Mouse (Mus musculus) small intestine, adult 2 months (tissue): ENCODE data around the gene Gm20388. TPM values are rescaled to one million over a fixed set of nuclear protein-coding genes. Genes with fewer than 3 reads are reported as not detected.
A peak's percentile ranks its signal among the peaks of the same experiment; 100 is the strongest.

Experiments
- H3K27ac ChIP-seq: fragments of 200-500 bp; 2 replicates; pipeline ENCODE4 v1.5.1; 2012; ENCODE audit warnings: low read depth, low read length, control low read depth, inconsistent platforms; ENCODE audit not compliant: insufficient read depth
- H3K27me3 ChIP-seq: fragments of 200-500 bp; 2 replicates; pipeline ENCODE4 v1.6.1; 2012; ENCODE audit warnings: mild to moderate bottlenecking, moderate library complexity, low read length, inconsistent platforms; ENCODE audit not compliant: control insufficient read depth, insufficient read depth
- H3K36me3 ChIP-seq: fragments of 200-500 bp; 2 replicates; pipeline ENCODE4 v1.6.1; 2012; ENCODE audit warnings: mild to moderate bottlenecking, low read length, control low read depth, inconsistent platforms; ENCODE audit not compliant: control insufficient read depth, insufficient read depth
- H3K4me1 ChIP-seq: fragments of 200-500 bp; 2 replicates; pipeline ENCODE4 v1.6.1; 2012; ENCODE audit warnings: low read length, inconsistent platforms, mixed read lengths; ENCODE audit not compliant: control insufficient read depth, insufficient read depth, insufficient read length
- H3K4me3 ChIP-seq: fragments of 200-500 bp; 2 replicates; pipeline ENCODE4 v1.5.1; 2012; ENCODE audit warnings: low read depth, mild to moderate bottlenecking, control low read depth, inconsistent platforms, low read length, moderate library complexity
- CTCF ChIP-seq: fragments of 200-500 bp; IDR thresholded peaks from 2 replicates; pipeline ENCODE4 v1.5.1; 2012; ENCODE audit warnings: low read depth, mild to moderate bottlenecking, control low read depth, inconsistent platforms, low read length, moderate library complexity, mixed read lengths; ENCODE audit not compliant: insufficient replicate concordance, insufficient read length; ENCODE audit errors: extremely low read depth
- POLR2A ChIP-seq: fragments of 200-500 bp; IDR thresholded peaks from 2 replicates; pipeline ENCODE4 v1.6.1; 2012; ENCODE audit warnings: low read depth, mild to moderate bottlenecking, control low read depth, inconsistent platforms, low read length, moderate library complexity
- WGBS: fragments of 180-500 bp; shearing (Covaris S2); methylation state at CpG from one replicate; pipeline ENCODE4 v1.1.7; 2018; 5-methylcytosine and 5-hydroxymethylcytosine counted together
- polyA plus RNA-seq: library from polyadenylated mRNA; depleted of rRNA; stranded (reverse); fragments of >200 nt; gene quantifications from 2 replicates; pipeline ENCODE4 v1.2.3, GENCODE M21; 2012

Gene Gm20388
- polyA plus RNA-seq, 1 experiment = 37.3 TPM

DNA sequence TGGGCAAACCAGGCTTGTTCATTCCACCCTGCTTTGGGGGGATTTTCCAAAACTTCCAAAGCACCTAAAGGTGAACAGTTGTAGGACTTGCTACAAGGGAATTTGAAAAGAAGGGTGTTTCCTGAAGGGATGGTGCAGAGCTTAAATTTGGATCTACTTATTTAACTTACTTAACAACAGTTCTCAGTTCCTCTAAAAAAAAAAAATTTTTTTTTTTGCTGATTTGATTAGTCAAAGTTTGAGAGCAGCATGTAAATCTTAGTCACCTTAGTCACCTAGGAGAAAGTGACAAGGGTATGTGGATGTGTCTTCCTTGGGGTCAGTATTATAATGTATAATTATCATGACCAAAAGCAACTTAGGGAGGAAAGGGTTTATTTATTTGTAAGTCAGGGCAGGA lies 2848.0 kb downstream of the Gm20388 start:
- no peaks in the 10 kb centered on the region for H3K36me3 ChIP-seq
- no peaks in the 10 kb centered on the region for H3K4me1 ChIP-seq
- TF ChIP-seq CTCF (no peak), POLR2A (no peak)
- H3K27ac ChIP-seq = no peak overlapping the region
- H3K27me3 ChIP-seq = no peaks in the 10 kb centered on the region
- H3K4me3 ChIP-seq = no peak overlapping the region

DNA sequence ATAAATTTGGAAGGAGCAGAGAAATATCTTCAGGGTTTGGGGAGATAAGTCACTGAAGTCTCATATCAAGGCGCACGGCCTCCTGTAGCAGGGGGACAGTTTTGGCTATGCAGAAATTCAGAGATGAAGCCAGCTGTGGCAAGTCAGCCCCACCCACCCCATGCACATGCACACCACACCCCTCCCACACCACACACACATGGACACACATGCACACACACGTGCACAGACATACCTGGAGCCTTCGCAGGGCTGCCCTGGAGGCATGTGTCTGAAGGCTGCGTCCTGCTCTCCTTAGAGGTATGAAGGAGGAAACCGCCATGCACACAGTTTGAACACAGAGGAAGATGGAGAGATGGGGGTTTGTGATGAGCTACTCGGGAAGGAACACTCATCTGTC lies 2849.5 kb downstream of the Gm20388 start:
- TF ChIP-seq CTCF (no peak), POLR2A (no peak)
- H3K27me3 ChIP-seq = no peaks in the 10 kb centered on the region
- 70% methylated on average over 7 of the region's 7 CpGs for WGBS
- no peak overlapping the region for H3K4me3 ChIP-seq
- H3K36me3 ChIP-seq = no peaks in the 10 kb centered on the region
- no peaks in the 10 kb centered on the region for H3K4me1 ChIP-seq
- no peak overlapping the region for H3K27ac ChIP-seq

DNA sequence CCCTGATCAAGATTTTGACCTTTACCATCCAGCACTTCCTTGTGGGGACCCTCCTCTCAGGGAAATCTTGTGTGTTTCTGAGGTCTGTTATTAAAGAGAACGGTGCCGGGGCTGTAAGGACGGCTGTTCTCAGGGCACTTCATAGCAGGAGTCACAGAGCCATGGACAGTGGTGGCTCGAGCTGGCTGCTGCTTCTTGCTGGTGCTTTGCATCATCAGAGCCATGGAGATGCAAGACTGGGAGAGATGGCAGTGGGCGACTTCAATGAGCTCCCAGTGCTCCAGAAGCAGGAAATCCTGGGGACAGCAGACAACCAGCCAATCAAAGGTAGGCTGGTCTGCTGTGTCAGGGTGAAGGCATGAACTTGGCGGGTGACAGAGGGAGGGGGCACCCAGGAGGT lies 2850.5 kb downstream of the Gm20388 start:
- Histone ChIP-seq H3K27me3 (no peaks in the 10 kb centered on the region), H3K4me3 (no peak overlapping the region), H3K4me1 (no peaks in the 10 kb centered on the region), H3K27ac (no peak overlapping the region), H3K36me3 (no peaks in the 10 kb centered on the region)
- TF ChIP-seq CTCF (no peak), POLR2A (no peak)
- 66% methylated on average over 6 of the region's 6 CpGs for WGBS

DNA sequence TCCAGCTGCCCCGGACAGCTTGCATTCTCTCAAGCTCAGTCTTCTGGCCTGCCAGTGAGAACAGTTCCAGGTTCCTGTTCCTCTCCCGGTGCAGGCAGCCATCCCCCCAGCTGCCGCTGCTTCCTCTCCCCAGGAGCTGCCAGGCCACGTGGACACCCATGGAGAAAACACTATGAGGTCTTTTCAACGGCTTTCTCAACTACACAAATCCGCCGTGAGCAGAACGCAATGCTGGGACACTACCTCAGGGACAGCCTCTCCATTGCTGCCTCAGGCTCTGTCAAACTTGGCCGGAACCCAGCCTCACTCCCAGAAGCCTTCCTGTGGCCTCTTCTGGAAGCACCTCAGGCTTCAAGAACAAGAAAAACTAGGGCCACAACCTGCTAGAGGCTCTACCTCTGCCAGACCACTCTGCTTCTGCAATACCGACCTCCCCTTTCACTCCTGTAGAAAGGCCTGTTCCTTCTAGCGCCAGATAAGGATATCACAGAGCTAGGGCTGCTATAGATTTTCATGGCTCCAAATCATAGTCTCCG lies 2852.2 kb downstream of the Gm20388 start:
- H3K4me3 ChIP-seq = no peak overlapping the region
- TF ChIP-seq CTCF (no peak), POLR2A (no peak)
- 67% methylated on average over 12 of the region's 12 CpGs for WGBS
- H3K36me3 ChIP-seq = no peaks in the 10 kb centered on the region
- H3K4me1 ChIP-seq = no peaks in the 10 kb centered on the region
- no peaks in the 10 kb centered on the region for H3K27me3 ChIP-seq
- H3K27ac ChIP-seq = peak overlapping the region; percentile 61

DNA sequence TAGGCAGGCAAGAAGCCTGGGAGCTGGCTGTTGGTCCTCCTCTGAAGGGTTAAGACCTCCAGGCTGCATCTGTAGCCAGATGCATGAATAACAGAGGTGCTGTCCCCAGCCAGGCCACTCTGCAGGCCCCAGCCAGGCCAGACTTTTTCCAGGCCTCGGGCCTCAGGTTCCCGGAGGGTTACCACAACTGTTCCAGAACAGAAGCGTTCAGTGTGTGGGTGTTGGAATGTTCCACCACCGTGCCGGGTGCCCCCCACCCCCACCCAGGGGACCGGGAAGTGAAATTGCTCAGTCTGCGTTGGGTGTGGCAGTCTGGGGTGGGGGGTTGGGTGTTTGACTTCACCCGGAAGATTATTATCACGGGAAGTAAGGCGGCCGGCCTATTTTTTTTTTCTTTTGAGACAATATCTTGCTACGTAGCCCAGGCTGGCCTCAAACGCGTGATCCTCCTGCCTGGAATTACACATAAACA lies 2852.7 kb downstream of the Gm20388 start:
- Histone ChIP-seq H3K27ac (no peak overlapping the region; the same call in 1 of the 2 replicates), H3K36me3 (no peaks in the 10 kb centered on the region), H3K4me3 (no peak overlapping the region), H3K4me1 (no peaks in the 10 kb centered on the region), H3K27me3 (no peaks in the 10 kb centered on the region)
- 48% methylated on average over 14 of the region's 14 CpGs for WGBS
- TF ChIP-seq CTCF (no peak), POLR2A (no peak)

DNA sequence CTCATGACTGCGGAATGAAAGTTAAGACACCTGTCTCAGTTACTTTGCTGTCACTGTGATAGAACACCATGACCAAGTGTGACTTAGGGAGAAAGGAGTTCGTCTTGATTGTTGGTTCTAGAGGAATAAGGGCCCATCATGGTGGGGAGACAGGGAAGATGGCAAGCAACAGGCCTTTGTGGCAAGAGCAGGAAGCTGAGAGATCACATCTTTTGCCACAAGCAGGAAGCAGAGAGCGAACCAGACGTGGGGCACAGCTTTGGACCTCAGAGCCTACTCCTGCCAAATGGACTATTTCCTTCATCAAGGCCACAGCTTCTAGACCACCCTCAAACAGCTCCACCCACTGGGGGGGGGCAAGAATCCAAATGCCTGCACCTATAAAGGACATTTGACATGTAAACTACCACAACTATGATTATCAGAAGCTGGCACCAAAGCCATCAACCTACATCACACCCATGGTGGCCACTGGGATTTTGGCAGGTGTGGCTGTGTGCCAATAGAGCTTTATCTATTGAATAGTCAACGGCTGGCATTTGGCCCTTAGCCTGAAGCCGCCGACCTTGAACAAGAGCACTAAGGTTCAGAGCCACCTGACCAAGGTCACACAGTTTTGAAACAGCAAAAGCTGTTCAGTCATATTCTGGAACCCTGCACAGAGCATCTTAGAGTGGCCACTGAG lies 2854.3 kb downstream of the Gm20388 start:
- no peaks in the 10 kb centered on the region for H3K36me3 ChIP-seq
- no peak overlapping the region for H3K27ac ChIP-seq
- peaks cover 5% of the 10 kb centered on the region; the same call in 1 of the 2 replicates for H3K4me1 ChIP-seq
- no peak overlapping the region for H3K4me3 ChIP-seq
- H3K27me3 ChIP-seq = no peaks in the 10 kb centered on the region
- TF ChIP-seq CTCF (no peak), POLR2A (no peak)
- WGBS = 62% methylated on average over 7 of the region's 7 CpGs

DNA sequence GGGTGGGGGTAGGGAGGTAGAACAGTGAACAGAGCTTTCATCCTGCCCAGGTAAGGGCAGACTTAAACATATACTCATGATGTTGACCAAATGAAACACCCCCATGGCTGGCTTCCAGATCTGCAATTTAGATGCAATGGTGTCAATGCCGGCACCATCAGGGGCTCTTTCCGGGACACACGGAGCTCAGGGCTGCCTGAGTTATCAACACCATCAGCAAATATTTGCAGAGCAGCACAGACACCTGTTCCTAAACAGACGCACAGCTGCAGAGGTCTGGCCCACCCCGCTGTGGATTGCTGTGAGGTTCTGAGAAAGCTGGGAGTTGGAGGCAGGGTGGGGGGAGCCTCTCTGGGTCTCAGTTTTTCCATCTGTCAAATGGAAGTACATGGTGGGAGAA lies 2855.5 kb downstream of the Gm20388 start:
- Histone ChIP-seq H3K4me3 (no peak overlapping the region), H3K4me1 (peaks cover 5% of the 10 kb centered on the region; the same call in 1 of the 2 replicates)

More for the DNA sequence above, 2855.5 kb downstream of the Gm20388 start:
- TF ChIP-seq POLR2A (no peak), CTCF (no peak)
- H3K36me3 ChIP-seq = no peaks in the 10 kb centered on the region
- H3K27me3 ChIP-seq = no peaks in the 10 kb centered on the region
- no peak overlapping the region for H3K27ac ChIP-seq
- 15% methylated on average over 5 of the region's 5 CpGs for WGBS
